Mouse (Mus musculus) brain, embryonic 14.5 days (tissue): ENCODE results near the gene Urm1.

Source experiments
- CTCF ChIP-seq: fragments of 200-500 bp; IDR thresholded peaks from 2 replicates; pipeline ENCODE4 v1.5.1; 2012; ENCODE audit warnings: inconsistent platforms, mild to moderate bottlenecking, moderate library complexity, borderline replicate concordance; ENCODE audit not compliant: insufficient read depth, insufficient read length; ENCODE audit errors: extremely low read depth
- POLR2A ChIP-seq: fragments of 200-500 bp; IDR thresholded peaks from 2 replicates; pipeline ENCODE4 v1.6.1; 2012; ENCODE audit warnings: mild to moderate bottlenecking, inconsistent platforms, borderline replicate concordance; ENCODE audit not compliant: poor library complexity, insufficient read depth, insufficient read length, severe bottlenecking; ENCODE audit errors: extremely low read depth

DNA sequence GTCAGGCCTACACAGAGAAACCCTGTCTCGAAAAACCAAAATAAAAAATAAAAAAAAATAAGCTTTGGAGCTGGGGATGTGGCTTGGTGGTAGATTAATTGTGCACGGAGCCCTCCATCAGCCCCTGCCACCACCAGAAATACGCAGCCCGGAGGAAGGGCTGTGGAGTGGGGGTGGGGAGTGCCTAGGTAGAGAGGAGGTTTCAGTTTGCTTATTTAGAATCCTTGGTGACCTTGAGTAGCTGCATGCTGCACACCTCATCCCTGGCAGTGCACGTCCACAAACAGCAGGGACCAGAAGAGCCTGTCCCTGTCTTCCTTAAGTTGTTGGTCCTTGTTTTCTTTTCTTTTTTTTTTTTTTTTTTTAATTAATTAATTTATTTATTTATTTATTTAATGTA, 13.9 kb downstream of the Urm1 start:
- TF ChIP-seq POLR2A (no peak), CTCF (no peak)
